Mouse (Mus musculus): ENCODE results near the gene Hspa1a.

DNA sequence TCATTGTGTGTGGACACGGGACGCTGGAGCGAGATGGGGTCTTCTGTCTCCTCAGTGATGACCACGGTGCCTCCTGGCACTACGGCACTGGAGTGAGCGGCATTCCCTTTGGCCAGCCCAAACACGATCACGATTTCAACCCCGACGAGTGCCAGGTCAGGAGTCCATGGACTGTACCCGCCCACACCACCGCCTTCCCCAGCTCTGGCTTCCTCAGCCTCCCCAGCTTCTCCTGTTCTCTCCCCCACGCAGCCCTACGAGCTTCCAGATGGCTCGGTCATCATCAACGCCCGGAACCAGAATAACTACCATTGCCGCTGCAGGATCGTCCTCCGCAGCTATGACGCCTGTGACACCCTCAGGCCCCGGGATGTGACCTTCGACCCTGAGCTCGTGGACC lies 37.9 kb downstream of the Hspa1a start:
- no peak for TF ChIP-seq CTCF (IDR thresholded peaks at IDR 0.05; ENCODE audit: extremely low read depth, insufficient read depth, low read length)
- TF ChIP-seq POLR2A (IDR thresholded peaks at IDR 0.05; ENCODE audit: extremely low read depth, insufficient read depth, low read length), result no peak
